Mouse (Mus musculus) inflammation-experienced regulatory T-cells, adult 6 months (primary cell): ENCODE results near the gene Olfr71. TPM values are rescaled to one million over a fixed set of nuclear protein-coding genes. Genes with fewer than 3 reads are reported as not detected.

Source experiments
- ATAC-seq: one replicate; pipeline ENCODE4 v1.8.0; 2017
- polyA plus RNA-seq, 3 experiments: library from polyadenylated mRNA; unstranded; fragments of 100-300 nt; shearing (Covaris generic); gene quantifications; one replicate each; pipeline ENCODE4 v1.2.1; 2017

The Olfr71 gene
- not detected for polyA plus RNA-seq

DNA sequence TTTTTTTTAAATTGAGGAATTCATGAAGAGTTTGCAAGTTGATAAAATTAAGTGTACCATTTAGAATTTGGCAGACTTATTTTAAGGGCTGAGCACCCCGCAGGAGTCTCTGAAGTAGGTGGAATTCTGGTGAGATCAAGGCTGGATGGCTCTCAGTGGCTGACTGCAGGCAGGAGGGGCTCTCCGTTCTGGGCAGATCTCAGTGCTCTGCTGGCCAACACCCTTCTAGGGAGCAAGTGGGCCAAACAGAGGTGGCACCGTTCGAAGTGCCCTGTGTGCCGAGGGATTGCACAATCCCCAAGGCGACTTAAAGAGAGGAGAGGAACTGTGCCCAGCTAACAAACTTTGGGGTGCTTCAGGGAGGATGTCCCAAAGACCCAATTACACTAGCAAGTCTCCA lies at the start of gene Olfr71:
Gene Olfr71, minus strand, starts transcription at position 387 of the 400 bp plus-strand sequence.
- ATAC-seq = no peak

DNA sequence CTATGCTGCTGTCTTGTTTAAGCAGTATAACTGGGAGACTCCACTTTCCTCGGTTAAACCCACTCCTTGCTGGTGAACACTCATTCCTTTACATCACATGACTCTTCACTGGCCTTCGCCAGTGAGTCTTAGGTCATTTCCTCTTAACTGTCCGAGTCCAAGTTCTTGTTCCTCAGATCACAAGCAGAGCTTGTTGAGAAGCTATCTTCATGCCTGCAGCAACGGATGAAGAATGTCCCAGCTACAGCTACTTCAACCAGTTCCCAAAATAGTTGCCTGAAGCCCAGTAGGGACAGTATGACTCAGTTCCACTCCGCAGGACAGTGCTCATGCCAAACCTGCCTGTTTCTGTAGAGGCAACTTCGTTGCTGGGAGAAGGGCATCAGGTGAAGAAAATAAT lies 47.2 kb upstream of the Olfr71 start:
- ATAC-seq = no peak

DNA sequence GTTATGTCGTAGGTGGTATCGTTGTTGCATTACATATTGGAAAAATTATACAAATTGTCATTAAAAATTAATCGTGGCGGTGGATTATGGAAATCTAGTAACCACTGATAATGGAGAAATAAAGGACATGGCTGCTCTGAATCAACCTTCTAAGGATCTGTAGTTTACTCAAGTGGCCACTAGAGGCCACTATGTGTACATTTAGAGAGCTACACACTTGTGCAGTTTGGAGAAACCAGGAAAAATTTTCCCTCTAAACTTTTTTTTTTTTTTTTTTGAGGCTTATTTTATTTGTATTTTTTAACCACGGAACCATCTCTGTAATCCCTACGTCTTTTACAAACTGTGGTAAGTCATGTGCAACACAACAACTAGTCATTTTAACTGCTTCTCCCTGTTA lies 35.1 kb upstream of the Olfr71 start:
- ATAC-seq = no peak

GRCm38 (mm10) chr4:43743099-43743498 lies 33.0 kb upstream of the Olfr71 start:
- no peak for ATAC-seq

- no peak for ATAC-seq
Observed at GRCm38 (mm10) chr4:43742637-43743036, 32.6 kb upstream of the Olfr71 start.

- ATAC-seq = no peak
Observed at GRCm38 (mm10) chr4:43741526-43741925, 31.5 kb upstream of the Olfr71 start.

- no peak for ATAC-seq
Observed at GRCm38 (mm10) chr4:43738989-43739674, 29.1 kb upstream of the Olfr71 start.

DNA sequence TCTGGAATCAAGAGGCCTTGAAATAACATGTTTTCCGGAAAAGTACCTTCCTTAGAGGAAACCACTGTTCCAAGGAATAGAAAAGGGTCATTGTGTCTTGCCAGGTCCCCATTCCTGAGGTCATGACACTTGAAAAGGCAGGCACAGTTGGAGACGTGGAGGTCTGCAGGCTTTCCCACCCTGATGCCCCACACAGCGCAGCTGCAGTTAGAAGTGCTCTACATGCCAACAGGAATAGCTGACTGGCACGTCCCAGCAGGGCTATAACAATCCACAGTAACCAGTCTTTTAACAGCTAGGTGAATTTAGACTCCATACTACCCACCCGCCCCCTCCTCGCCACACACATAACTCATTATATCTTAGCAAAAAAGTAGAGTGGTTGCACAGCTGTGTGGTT lies 27.1 kb upstream of the Olfr71 start:
- no peak for ATAC-seq

- ATAC-seq = no peak
Observed at GRCm38 (mm10) chr4:43733186-43733585, 23.1 kb upstream of the Olfr71 start.

DNA sequence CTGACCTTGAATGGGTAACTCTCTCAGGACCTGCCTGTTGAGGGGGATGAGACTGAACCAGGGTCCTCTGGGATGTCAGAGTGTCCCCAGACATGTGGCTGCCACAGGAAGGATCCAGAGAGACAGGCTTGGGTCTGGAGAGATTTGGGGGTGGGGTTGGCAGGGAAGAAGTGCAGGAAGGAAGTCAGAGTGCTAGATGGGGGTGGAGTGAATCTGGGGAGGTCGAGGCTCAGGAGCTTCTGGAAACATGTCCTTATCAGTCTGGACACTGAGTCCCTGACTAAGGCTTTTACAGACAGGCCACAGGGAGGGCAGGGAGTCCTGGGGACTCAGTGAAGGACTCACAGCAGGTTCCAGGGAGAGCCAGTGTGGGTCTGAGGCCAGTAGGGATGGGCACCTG lies 22.1 kb upstream of the Olfr71 start:
- no peak for ATAC-seq

GRCm38 (mm10) chr4:43730750-43731297 lies 20.8 kb upstream of the Olfr71 start:
- ATAC-seq = no peak

DNA sequence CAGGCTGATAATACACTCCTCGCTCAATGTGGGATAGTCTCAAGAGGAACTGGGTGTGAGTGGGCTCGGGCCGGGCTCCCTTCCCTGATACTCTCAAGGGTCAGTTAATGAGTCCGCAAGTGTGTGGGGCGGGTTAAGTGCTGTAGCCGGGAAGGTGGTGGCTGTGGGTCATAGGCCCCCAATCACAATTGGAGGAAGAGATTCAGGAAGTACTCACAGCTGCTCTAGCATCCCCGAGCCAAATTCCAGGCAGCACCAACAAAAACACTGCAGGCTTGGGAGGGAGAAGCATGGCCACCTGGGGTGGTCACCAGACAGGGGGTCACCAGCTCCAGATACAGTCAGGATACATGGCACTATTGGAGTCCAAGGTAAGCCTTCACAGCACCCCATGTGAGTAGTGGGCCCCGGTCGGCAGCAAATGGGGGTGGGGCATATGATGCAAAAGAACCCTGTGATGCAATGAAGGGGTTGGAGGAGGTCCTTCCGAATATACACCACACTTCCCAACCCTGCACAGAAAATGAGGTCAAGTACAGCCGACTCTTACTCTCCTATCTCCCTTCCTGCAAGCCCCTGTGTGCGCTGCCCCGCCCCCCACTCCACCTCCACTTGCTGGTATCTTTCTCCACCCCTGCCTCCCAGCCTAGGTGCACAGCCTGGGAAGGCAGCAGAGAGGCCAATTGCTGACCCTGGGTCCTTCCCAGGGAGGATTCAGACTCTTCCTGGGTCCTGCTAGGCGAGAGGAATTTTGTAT lies 19.9 kb upstream of the Olfr71 start, which contains the start of gene Spaar:
Gene Spaar, plus strand, starts transcription at position 241 of the 757 bp plus-strand sequence.
- no peak for ATAC-seq

- ATAC-seq = no peak
Observed at GRCm38 (mm10) chr4:43729126-43729525, 19.1 kb upstream of the Olfr71 start.

- no peak for ATAC-seq
Observed at GRCm38 (mm10) chr4:43728576-43728954, 18.5 kb upstream of the Olfr71 start.

DNA sequence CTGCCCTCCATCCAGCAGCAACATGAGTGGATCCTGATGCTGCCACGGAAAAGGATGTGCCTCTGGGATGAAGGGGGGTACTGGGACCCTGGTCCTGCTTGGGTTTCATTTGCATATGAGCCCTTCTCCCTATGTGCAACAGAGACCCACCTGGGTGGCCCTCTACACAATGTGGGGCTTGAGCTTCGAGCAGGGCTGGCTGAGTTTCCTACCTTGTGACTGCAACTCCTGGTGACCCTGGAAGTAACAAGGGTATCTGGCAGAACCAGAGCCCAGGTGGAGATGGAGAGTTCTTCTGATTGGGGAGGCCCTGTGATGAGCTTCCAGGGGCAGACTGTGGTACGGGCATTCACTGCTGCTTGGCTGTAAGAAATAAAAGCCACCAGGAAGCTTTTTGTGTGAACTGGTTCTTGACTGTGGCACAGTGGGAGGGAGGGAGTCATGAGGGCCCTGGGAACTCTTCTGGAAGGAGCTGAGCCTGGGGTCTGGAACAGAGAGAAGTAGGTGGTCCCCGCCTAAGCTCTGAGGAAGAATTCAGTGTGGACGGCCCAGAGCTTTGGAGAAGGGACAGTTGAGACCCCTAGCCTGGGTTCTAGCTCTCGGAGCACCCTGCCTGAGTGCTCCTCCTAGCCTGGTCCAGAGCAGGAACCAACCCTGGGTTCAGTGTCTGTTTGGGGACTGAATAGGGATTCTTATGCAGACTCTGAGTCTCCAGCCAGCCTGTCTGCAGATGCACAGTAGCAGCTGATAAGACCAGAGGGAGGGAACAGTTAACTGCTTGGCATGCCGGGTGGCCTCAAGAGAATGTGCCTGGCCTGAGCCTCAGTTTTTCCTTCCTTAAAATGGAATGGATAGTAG lies 17.9 kb upstream of the Olfr71 start:
- ATAC-seq = no peak

DNA sequence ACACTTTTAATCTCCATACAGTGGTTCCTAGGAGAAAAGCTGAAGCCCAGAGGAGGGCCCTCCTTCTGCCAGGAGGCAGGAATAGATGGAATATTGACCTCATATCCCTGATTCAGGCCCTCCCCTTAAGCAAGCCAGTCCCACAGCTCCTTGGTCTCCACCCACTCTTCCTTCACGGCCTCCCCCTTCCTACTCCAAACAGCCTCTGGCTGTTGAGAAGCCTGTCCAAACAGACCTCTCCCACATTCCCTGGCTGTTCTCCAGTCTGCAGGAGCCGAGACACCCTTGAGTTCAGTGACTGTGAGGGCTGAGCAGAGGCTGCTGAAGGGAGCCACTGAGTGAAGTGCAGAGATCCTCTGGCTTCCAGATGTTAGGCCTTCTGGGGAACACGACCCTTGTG lies 16.9 kb upstream of the Olfr71 start, which contains the start of gene Hrct1:
Gene Hrct1, plus strand, starts transcription at position 194 of the 400 bp plus-strand sequence.
- ATAC-seq = no peak

DNA sequence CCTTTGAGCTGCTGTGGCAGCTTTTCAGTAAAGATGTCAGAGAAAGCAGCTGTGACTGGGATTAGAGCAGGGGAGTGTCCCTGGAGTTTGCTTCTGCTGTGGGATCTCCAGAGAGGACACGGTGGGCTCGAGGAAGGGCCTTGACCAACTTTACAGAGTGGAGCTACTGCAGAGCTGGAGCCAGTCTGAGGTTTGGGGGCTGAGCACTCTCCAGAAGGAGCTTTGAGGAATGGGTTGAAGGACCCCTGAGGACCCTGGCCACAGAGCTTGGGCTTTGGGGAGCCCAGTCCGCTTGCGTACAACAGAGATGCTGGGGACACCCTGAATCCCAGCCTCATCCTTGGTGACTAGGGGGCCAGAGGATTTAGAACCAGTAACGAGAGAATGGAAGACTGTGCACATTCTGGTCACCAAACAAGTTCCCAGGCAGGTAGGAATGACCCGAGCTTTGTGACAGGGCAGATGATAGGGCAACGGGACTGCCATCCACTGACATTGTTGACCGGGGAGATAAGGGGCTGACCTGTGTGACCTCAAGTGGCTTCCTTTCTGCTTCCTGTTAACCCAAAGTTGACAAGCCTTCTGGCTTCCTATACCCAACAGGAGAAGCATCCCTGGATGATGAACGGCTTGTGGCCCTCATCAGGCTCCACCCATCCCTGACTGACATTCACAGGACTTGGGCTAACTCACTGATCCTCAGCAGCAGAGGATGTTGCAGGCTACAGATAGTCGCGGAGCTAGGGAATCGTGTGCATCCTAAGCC lies 16.4 kb upstream of the Olfr71 start:
- ATAC-seq = no peak

GRCm38 (mm10) chr4:43724764-43725163 lies 14.7 kb upstream of the Olfr71 start:
- ATAC-seq = no peak

DNA sequence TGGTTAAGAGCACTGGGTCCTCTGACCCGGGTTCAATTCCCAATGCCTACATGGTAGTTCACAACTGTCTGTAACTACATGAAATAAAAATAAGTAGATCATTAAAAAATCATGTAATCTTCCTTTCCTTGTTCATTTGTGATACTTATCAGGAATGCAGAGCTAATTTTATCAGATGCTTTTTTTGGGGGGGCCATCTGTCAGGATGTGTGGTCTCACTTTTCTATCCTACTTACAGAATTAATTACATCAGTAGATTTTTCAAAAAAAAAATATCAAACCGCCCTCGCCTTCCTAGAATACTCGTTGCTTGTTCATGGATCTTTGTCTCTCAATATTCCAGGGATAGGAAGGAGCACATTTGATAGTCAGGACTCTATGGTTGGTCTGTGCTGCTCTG lies 12.1 kb upstream of the Olfr71 start:
- no peak for ATAC-seq

- ATAC-seq = no peak
Observed at GRCm38 (mm10) chr4:43720491-43721228, 10.6 kb upstream of the Olfr71 start.

GRCm38 (mm10) chr4:43713652-43714219 lies 3.7 kb upstream of the Olfr71 start:
- ATAC-seq = no peak
